Mouse (Mus musculus) embryonic fibroblast, embryonic 13.5 days (primary cell): ENCODE data around the gene Mrgpra6. TPM values are rescaled to one million over a fixed set of nuclear protein-coding genes. Genes with fewer than 3 reads are reported as not detected.

Source experiments
- H3K27ac ChIP-seq: 2 replicates; pipeline ENCODE4 v1.5.1; 2012; ENCODE audit warnings: low read length, control low read depth, inconsistent platforms; ENCODE audit not compliant: insufficient read depth
- H3K4me1 ChIP-seq: 2 replicates; pipeline ENCODE4 v1.6.1; 2011; ENCODE audit warnings: low read length; ENCODE audit not compliant: control insufficient read depth, insufficient read depth
- H3K4me3 ChIP-seq: 2 replicates; pipeline ENCODE4 v1.5.1; 2011; ENCODE audit warnings: mild to moderate bottlenecking, control low read depth, low read length; ENCODE audit not compliant: insufficient read depth
- CTCF ChIP-seq: IDR thresholded peaks from 2 replicates; pipeline ENCODE4 v1.5.1; 2011; ENCODE audit warnings: mild to moderate bottlenecking, control low read depth, low read length, moderate library complexity, borderline replicate concordance; ENCODE audit not compliant: insufficient read depth
- POLR2A ChIP-seq: IDR thresholded peaks from 2 replicates; pipeline ENCODE4 v1.6.1; 2011; ENCODE audit warnings: low read depth, mild to moderate bottlenecking, control low read depth, low read length, moderate library complexity
- polyA plus RNA-seq: library from polyadenylated mRNA; stranded (reverse); fragments of >200 nt; gene quantifications from 2 replicates; pipeline ENCODE4 v1.2.4, GENCODE M21; 2011; ENCODE audit warnings: low read depth; ENCODE audit not compliant: missing spikeins, insufficient read length

Gene Mrgpra6
- polyA plus RNA-seq = not detected in 2 replicates

DNA sequence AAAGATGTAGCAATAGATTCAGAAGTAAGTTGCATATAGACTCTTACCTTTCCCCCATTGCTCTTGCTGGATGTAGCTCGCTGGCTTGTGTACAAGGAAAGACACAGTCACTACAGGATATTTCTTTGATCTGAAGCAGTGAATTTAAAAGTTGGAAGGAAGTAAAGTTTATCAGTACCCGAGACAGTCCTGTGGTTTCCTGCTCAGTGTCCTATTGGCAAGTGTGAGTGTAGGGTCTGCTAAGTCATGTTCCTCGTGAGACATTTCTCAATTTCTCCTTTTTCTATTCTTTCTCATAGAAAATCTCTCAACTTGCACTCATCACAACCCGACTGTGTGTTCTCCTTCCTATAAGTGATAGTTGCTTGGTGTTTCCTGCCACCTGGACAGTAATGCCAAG is at the start of gene Mrgpra6:
Mrgpra6 (minus strand) TSS at position 91 of the 400 bp plus-strand sequence.
- Histone ChIP-seq H3K27ac (no peak within 1 kb of the TSS), H3K4me3 (no peak within 1 kb of the TSS), H3K4me1 (no peaks in the 10 kb centered on the region)
- TF ChIP-seq POLR2A = no peak
- no peak for TF ChIP-seq CTCF

DNA sequence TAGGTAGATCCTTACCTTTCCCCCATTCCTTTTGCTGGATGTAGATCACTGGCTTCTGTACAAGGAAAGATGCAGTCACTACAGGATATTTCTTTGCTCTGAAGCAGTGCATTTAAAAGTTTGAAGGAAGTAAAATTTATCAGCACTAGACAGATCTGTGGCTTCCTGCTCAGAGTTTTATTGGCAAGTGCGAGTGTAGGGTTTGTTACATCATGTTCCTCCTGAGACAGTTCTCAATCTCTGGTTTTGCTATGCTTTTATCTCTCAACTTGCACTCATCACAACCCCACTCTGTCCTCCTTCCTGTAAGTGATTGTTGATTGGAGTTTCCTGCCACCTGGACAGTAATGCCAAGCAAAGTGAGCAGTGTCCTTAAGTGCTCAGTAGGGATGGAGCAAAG is 48.0 kb upstream of the Mrgpra6 start, which contains the start of gene Mrgpra9:
Mrgpra9 (minus strand) TSS at position 79 of the 400 bp plus-strand sequence.
- Histone ChIP-seq H3K27ac (no peak within 1 kb of the TSS), H3K4me1 (no peaks in the 10 kb centered on the region), H3K4me3 (no peak within 1 kb of the TSS)
- TF ChIP-seq CTCF (no peak), POLR2A (no peak)

DNA sequence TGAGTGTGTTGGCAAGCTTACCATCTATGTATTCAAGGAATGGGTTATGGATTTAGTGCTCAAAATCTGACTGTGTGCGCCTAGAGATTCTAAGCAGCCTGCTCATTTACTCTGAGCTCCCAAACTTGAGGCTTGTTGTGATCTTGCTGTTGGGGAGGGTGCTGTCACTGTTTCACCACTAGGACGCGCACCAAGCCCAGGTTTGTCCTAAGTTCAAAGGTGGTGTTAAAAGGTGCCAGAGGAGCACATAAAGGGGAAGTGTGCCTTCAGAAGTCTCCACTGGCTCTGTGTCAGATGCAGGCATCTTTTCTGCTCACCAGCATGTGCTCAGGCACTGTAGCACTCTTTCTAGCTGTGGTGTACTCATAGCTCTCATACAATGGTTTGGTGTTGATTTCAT is 39.9 kb upstream of the Mrgpra6 start:
- H3K4me1 ChIP-seq = no peaks in the 10 kb centered on the region
- TF ChIP-seq POLR2A (no peak), CTCF (no peak)
- H3K27ac ChIP-seq = no peak overlapping the region
- H3K4me3 ChIP-seq = no peak overlapping the region

DNA sequence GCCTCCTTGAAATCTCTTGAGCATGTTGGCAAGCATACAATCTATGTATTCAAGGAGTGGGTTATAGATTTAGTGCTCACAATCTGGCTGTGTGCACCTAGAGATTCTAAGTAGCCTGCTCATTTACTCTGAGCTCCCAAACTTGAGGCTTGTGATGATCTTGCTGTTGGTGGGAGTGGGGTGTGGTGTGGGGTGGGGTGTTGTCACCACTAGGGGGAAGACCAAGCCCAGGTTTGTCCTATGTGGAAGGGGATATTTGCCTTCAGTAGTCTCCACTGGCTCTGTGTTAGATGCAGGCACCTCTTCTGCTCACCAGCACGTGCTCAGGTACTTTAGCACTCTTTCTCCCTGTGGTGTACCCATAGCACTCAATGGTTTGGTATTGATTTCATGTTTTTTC is 9.4 kb downstream of the Mrgpra6 start:
- Histone ChIP-seq H3K4me1 (no peaks in the 10 kb centered on the region), H3K27ac (no peak overlapping the region), H3K4me3 (no peak overlapping the region)
- no peak for TF ChIP-seq CTCF
- TF ChIP-seq POLR2A = no peak

DNA sequence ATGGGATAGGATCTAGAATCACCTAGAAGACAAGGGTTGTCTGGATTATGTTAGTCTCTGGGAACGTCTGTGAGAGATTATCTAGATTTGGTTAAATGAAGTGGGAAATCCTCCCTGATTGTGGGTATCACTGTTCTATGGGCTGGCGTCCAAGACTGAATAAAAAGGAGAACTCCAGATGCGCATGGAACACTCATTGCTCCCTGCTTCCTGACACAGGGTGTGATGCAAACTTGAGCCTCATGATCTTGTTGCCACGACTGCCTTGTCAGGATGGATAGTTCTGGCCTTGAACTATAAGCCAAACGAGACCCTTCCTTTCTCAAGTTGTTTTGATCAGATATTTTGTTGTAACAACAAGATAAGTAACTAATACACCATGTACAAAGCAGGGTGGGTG is 33.9 kb downstream of the Mrgpra6 start:
- Histone ChIP-seq H3K27ac (no peak overlapping the region), H3K4me1 (no peaks in the 10 kb centered on the region), H3K4me3 (no peak overlapping the region)
- TF ChIP-seq CTCF (no peak), POLR2A (no peak)

DNA sequence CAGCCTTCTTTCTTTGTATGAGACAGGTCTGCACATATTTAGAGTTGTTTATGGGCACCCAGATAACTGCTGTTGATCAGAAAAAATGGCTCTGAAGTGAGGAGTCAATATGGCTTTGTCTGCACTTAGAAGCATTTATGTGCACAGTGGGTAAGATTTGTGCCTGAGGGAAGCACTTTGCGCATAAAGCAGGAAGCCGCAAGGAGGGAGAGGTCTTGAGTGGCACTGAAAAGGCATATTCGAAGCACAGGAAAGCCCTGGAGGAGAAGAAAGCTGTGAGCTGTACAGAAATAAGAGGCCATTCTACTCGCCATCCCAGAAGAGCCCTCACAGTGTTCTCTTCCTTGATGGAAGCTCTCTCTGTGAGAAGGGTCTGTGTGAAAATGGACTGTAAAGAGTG is 39.7 kb downstream of the Mrgpra6 start:
- Histone ChIP-seq H3K4me1 (no peaks in the 10 kb centered on the region), H3K27ac (no peak overlapping the region), H3K4me3 (no peak overlapping the region)
- no peak for TF ChIP-seq POLR2A
- TF ChIP-seq CTCF = no peak

DNA sequence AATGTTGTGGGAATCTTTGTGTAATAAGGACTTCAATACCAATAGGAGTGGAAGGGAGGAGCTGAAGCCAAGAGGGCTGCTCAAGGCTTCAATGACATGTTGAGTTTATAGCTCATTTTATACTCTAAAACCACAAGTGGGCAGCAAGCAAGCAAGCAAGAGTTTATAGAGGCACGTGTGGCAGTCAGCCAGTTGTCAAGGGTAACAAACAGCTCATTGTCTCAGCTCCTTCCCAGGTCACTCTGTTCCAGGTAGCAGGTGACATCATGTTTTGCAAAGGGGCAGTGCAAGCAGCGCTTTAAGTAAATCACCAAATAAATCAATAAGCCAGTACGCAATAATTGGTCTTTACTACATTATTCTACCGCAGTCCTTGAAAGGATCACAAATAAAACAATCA is 41.5 kb downstream of the Mrgpra6 start:
- no peaks in the 10 kb centered on the region for H3K4me1 ChIP-seq
- H3K4me3 ChIP-seq = no peak overlapping the region
- H3K27ac ChIP-seq = no peak overlapping the region
- no peak for TF ChIP-seq POLR2A
- TF ChIP-seq CTCF = no peak

DNA sequence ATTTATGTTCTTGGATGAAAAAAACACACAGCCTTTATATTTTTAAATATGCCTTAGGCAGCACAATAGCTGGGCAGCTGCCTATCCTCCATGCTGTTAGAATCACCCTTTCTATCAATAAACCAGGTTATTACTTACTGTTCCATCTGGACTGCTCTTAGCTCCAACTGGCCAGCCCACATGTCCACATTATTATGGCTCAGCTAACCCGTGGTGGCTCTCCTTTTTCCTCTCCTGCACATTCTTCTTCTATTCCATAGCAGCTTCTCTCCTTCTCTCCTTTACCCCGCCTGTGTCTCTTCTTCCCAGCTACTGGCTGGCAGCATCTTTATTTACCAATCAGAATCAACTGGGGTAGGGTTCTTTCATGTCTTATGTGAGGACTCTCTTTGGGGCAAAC is 46.3 kb downstream of the Mrgpra6 start:
- Histone ChIP-seq H3K27ac (no peak overlapping the region), H3K4me3 (no peak overlapping the region), H3K4me1 (no peaks in the 10 kb centered on the region)
- TF ChIP-seq POLR2A = no peak
- TF ChIP-seq CTCF = no peak

DNA sequence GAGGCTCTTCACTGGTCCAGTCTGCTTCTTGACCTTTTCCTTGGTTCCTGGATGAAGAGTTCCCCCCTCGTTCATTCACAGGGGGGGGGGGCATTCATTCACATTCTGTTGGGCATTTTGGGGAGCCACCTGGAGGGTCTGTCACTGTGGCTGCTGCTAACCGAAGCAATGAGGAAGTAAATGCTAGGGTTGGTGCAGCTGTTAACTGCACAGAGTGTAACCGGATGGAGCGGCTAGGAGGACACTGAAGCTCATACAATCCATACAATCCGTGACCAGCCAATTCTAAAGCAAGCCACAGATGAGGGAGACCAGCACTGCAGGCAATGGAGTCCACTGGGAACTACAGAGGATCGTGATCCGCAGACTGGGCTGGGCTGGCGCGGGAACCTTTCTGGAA is 47.0 kb downstream of the Mrgpra6 start:
- Histone ChIP-seq H3K4me1 (no peaks in the 10 kb centered on the region), H3K4me3 (no peak overlapping the region), H3K27ac (no peak overlapping the region)
- TF ChIP-seq CTCF (no peak), POLR2A (no peak)

DNA sequence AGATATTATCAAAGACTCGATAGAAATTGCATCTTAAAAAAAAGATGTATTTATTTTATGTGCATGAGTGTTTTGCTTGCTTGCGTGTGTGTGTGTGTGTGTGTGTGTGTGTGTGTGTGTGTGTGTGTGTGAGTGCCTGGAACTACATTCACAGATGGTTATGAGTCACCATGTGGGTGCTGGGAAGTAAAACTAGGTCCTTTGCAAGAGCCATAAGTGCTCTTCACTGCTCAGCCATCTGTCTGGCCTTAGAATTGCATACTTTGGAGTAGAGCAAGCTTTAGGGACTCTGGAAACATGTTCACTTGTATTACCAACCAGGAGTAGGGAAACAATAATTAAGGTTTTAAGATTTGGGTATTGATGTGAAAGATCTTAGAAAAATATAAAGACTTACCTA is 48.9 kb downstream of the Mrgpra6 start:
- no peak overlapping the region for H3K27ac ChIP-seq
- no peak overlapping the region for H3K4me3 ChIP-seq
- H3K4me1 ChIP-seq = no peaks in the 10 kb centered on the region
- TF ChIP-seq CTCF = no peak

DNA sequence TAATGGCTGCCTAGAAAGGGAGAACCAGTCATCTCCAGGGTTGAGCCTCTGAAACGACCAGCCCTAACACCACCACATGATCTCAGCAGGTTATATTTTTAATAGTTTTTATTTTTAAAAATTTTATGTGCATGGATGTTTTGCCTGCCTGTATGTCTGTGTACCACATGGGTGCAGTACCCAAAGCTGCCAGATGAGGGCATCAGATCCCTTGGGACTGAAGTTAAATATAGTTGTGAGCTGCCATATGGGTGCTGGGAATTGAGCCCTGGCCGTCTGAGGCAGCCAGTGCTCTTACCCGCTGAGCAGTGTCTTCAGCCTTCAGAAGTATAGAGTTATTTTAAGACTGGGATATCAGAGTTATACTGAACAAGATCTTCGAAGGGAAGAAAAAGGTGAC is 49.3 kb downstream of the Mrgpra6 start:
- Histone ChIP-seq H3K4me1 (no peaks in the 10 kb centered on the region), H3K27ac (no peak overlapping the region), H3K4me3 (no peak overlapping the region)
- TF ChIP-seq POLR2A (no peak), CTCF (no peak)
